Mouse (Mus musculus) liver, adult 2 months (tissue): ENCODE measurements around the gene Dock9.

Experiments
- CTCF ChIP-seq: fragments of 200-500 bp; IDR thresholded peaks from 2 replicates; pipeline ENCODE4 v1.5.1; 2011; ENCODE audit warnings: low read depth, low read length, control low read depth
- POLR2A ChIP-seq: fragments of 200-500 bp; IDR thresholded peaks from 2 replicates; pipeline ENCODE4 v1.6.1; 2011; ENCODE audit warnings: low read length, control low read depth; ENCODE audit not compliant: insufficient read depth; ENCODE audit errors: extremely low read depth

DNA sequence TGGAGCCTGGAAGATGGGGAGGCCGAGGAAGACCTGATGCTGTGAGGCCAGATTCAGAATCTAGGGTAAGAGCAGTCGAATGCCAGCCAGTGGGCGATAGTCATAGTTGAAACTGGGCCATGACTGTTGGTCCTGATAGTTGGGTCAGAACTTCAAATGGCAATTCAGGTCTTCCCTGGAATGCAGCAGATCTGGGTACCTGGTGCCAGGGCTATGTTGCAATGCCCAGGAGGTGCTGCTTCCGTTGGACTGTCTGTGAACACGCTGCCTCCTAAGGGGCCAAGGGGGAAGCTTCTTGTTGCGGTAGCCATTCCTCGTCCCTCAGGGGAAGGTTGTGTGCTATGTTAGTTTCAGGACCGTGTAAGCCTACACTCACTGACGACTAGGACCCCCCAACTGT lies 266.8 kb downstream of the Dock9 start:
- TF ChIP-seq CTCF (no peak), POLR2A (no peak)
